Mouse (Mus musculus) ES-E14 (cell line): ENCODE results near the gene Lrg1. TPM values are rescaled to one million over a fixed set of nuclear protein-coding genes. Genes with fewer than 3 reads are reported as not detected.

Source experiments
- DNase-seq: peaks from one replicate; pipeline ENCODE4 v3.0.0-alpha.2; 2013; ENCODE audit warnings: low read depth, low spot score
- H3K27ac ChIP-seq: 2 replicates; pipeline ENCODE4 v1.5.1; 2012; ENCODE audit warnings: low read depth, mild to moderate bottlenecking, low read length, moderate library complexity, mixed read lengths; ENCODE audit not compliant: poor library complexity, insufficient read depth, severe bottlenecking
- H3K36me3 ChIP-seq: 2 replicates; pipeline ENCODE4 v1.6.1; 2012; ENCODE audit warnings: mild to moderate bottlenecking, low read length, moderate library complexity, mixed read lengths; ENCODE audit not compliant: control insufficient read depth, poor library complexity, insufficient read depth, severe bottlenecking
- H3K4me1 ChIP-seq, 2 experiments: fragments of 150-350 bp in 1 of 2; sonication (generic) in 1 of 2; 2 replicates each; pipeline ENCODE4 v1.6.1; 2012; ENCODE audit warnings: low read length in 2 of 2, mild to moderate bottlenecking in 1 of 2, mixed read lengths in 1 of 2; ENCODE audit not compliant: control insufficient read depth in 2 of 2, insufficient read depth in 2 of 2, poor library complexity in 1 of 2
- H3K4me3 ChIP-seq, 2 experiments: fragments of 150-350 bp in 1 of 2; sonication (generic) in 1 of 2; 2 replicates each; pipeline ENCODE4 v1.5.1; 2012; ENCODE audit warnings: low read length in 2 of 2, low read depth in 1 of 2, mild to moderate bottlenecking in 1 of 2, mixed read lengths in 1 of 2; ENCODE audit not compliant: insufficient read depth in 1 of 2, poor library complexity in 1 of 2, severe bottlenecking in 1 of 2
- H3K9ac ChIP-seq: 2 replicates; pipeline ENCODE4 v1.6.1; 2012; ENCODE audit warnings: low read depth, mild to moderate bottlenecking, low read length, mixed read lengths; ENCODE audit not compliant: poor library complexity, insufficient read depth, severe bottlenecking
- H3K9me3 ChIP-seq: fragments of 150-350 bp; sonication (generic); 2 replicates; pipeline ENCODE4 v1.6.1; 2012; ENCODE audit warnings: low read depth, mild to moderate bottlenecking, low read length; ENCODE audit not compliant: control insufficient read depth, insufficient read depth
- CHD2 ChIP-seq: IDR thresholded peaks from 2 replicates; pipeline ENCODE4 v1.6.1; 2014; ENCODE audit warnings: mild to moderate bottlenecking, low read depth, low read length, inconsistent platforms
- HCFC1 ChIP-seq: IDR thresholded peaks from 2 replicates; pipeline ENCODE4 v1.6.1; 2012; ENCODE audit warnings: low read length, inconsistent platforms, borderline replicate concordance; ENCODE audit not compliant: insufficient read depth
- MAFK ChIP-seq: IDR thresholded peaks from 2 replicates; pipeline ENCODE4 v1.6.1; 2014; ENCODE audit warnings: mild to moderate bottlenecking, low read depth, low read length, inconsistent platforms; ENCODE audit not compliant: insufficient read depth
- ZC3H11A ChIP-seq: IDR thresholded peaks from 2 replicates; pipeline ENCODE4 v1.6.1; 2012; ENCODE audit warnings: low read depth, mild to moderate bottlenecking, inconsistent platforms, low read length, borderline replicate concordance
- ZNF384 ChIP-seq: IDR thresholded peaks from 2 replicates; pipeline ENCODE4 v1.6.1; 2012; ENCODE audit warnings: low read depth, low read length, inconsistent platforms
- in situ Hi-C, 2 experiments: fragments of 600-800 bp; cut with MboI; formaldehyde crosslinking; loops; one replicate each; pipeline ENCODE4 v1.15.1; 2025; ENCODE audit warnings: low sequenced_read_pairs in 2 of 2, inconsistent platforms in 1 of 2; ENCODE audit not compliant: unreplicated experiment in 2 of 2
- total RNA-seq: library from RNA; depleted of rRNA; stranded (reverse); fragments of 300-350 nt; gene quantifications from 2 replicates; pipeline ENCODE4 v1.2.3, GENCODE M21; 2012

The Lrg1 gene
- total RNA-seq, 1 experiment: not detected

GRCm38 (mm10) chr17:56164510-56164909 is 42.7 kb upstream of the Lrg1 start:
- Histone ChIP-seq H3K4me3 (no peak overlapping the region), H3K9me3 (no peaks in the 10 kb centered on the region), H3K36me3 (no peaks in the 10 kb centered on the region), H3K27ac (no peak overlapping the region), H3K9ac (no peak overlapping the region), H3K4me1 (peaks cover 0 to 3% of the 10 kb centered on the region in 2 experiments; a peak in 1 of 4 replicates)
- TF ChIP-seq ZNF384: no peak
- DNase-seq: no peak
- in situ Hi-C loops: no loop called here

GRCm38 (mm10) chr17:56163523-56164102 is 41.8 kb upstream of the Lrg1 start:
- H3K9me3 ChIP-seq: no peaks in the 10 kb centered on the region
- no peaks in the 10 kb centered on the region; a peak in 1 of 4 replicates for H3K4me1 ChIP-seq
- TF ChIP-seq CHD2 (no peak), HCFC1 (no peak), MAFK (no peak), ZC3H11A (no peak), ZNF384 (no peak)
- H3K27ac ChIP-seq: no peak overlapping the region
- in situ Hi-C loops: no loop called here
- no peaks in the 10 kb centered on the region for H3K36me3 ChIP-seq
- no peak for DNase-seq
- no peak overlapping the region for H3K4me3 ChIP-seq
- no peak overlapping the region for H3K9ac ChIP-seq

GRCm38 (mm10) chr17:56162231-56162774 is 40.5 kb upstream of the Lrg1 start, which contains the start of gene Tnfaip8l1:
TSS of gene Tnfaip8l1 (plus strand) at chr17:56162477.
- in situ Hi-C loops: no loop called here
- H3K9me3 ChIP-seq: no peaks in the 10 kb centered on the region
- DNase-seq: peak; percentile 81
- no peak within 1 kb of the TSS for H3K27ac ChIP-seq
- H3K36me3 ChIP-seq: no peaks in the 10 kb centered on the region
- H3K4me3 ChIP-seq: peak within 1 kb of the TSS; percentile 50 to 88
- TF ChIP-seq CHD2: no peak
- no peak for TF ChIP-seq ZC3H11A
- no peak for TF ChIP-seq ZNF384
- TF ChIP-seq HCFC1: no peak
- no peak for TF ChIP-seq MAFK
- peak within 1 kb of the TSS; percentile 57 for H3K9ac ChIP-seq
- no peaks in the 10 kb centered on the region; a peak in 1 of 4 replicates for H3K4me1 ChIP-seq

DNA sequence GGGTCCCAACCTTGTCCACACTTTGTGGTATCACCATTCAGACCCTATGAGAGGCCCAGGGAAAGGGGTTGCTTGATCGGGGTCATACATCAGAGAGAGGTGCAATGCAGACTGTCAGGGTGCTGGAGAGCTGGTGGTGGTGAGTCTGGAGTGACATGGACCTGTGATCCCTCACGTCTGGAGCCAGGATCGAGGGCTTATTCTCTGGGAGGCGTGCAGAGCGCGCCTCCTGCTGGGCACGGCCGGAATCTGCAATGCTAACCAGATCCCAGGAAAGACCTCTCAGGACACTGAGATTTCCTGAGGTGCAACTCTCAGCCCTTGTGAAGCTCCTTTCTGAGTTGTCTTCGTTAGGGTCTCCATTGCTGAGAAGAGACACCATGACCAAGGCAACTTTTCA is 37.9 kb upstream of the Lrg1 start:
- peak; percentile 71; the same call in 1 of the 2 replicates for TF ChIP-seq ZC3H11A
- TF ChIP-seq MAFK: no peak
- in situ Hi-C loops: no loop called here

GRCm38 (mm10) chr17:56153643-56154042 is 31.8 kb upstream of the Lrg1 start:
- no peak for TF ChIP-seq ZNF384
- no peak for TF ChIP-seq CHD2
- TF ChIP-seq ZC3H11A: no peak
- no peak for TF ChIP-seq MAFK
- no peak for TF ChIP-seq HCFC1
- in situ Hi-C loops: no loop called here
- H3K4me3 ChIP-seq: no peak overlapping the region
- H3K9me3 ChIP-seq: no peaks in the 10 kb centered on the region
- DNase-seq: no peak
- H3K27ac ChIP-seq: no peak overlapping the region
- H3K4me1 ChIP-seq: peaks cover 0 to 4% of the 10 kb centered on the region in 2 experiments; a peak in 1 of 4 replicates
- no peaks in the 10 kb centered on the region for H3K36me3 ChIP-seq
- H3K9ac ChIP-seq: no peak overlapping the region

More for the DNA sequence above, 37.9 kb upstream of the Lrg1 start:
- Histone ChIP-seq H3K4me1 (no peaks in the 10 kb centered on the region; a peak in 1 of 4 replicates), H3K27ac (no peak overlapping the region), H3K36me3 (no peaks in the 10 kb centered on the region), H3K9me3 (no peaks in the 10 kb centered on the region), H3K4me3 (no peak overlapping the region), H3K9ac (no peak overlapping the region)
- peak; percentile 70 for DNase-seq
